Mouse (Mus musculus) testis, adult 2 months (tissue): ENCODE data around the gene Rtraf. TPM values are rescaled to one million over a fixed set of nuclear protein-coding genes. Genes with fewer than 3 reads are reported as not detected.

Experiments used
- H3K27ac ChIP-seq: fragments of 200-500 bp; 2 replicates; pipeline ENCODE4 v1.5.1; 2012; ENCODE audit warnings: low read depth, low read length; ENCODE audit not compliant: control insufficient read depth, insufficient read depth
- H3K27me3 ChIP-seq: fragments of 200-500 bp; 2 replicates; pipeline ENCODE4 v1.6.1; 2012; ENCODE audit warnings: mild to moderate bottlenecking, low read length, moderate library complexity; ENCODE audit not compliant: control insufficient read depth, insufficient read depth
- H3K36me3 ChIP-seq: fragments of 200-500 bp; 2 replicates; pipeline ENCODE4 v1.6.1; 2012; ENCODE audit warnings: mild to moderate bottlenecking, low read length; ENCODE audit not compliant: control insufficient read depth, insufficient read depth
- H3K4me1 ChIP-seq: fragments of 200-500 bp; 2 replicates; pipeline ENCODE4 v1.6.1; 2012; ENCODE audit warnings: low read length; ENCODE audit not compliant: control insufficient read depth, insufficient read depth
- H3K4me3 ChIP-seq: fragments of 200-500 bp; 2 replicates; pipeline ENCODE4 v1.5.1; 2012; ENCODE audit warnings: low read depth, mild to moderate bottlenecking, low read length, moderate library complexity, mixed read lengths; ENCODE audit not compliant: control insufficient read depth
- CTCF ChIP-seq: fragments of 200-500 bp; IDR thresholded peaks from 2 replicates; pipeline ENCODE4 v1.5.1; 2012; ENCODE audit warnings: low read depth, mild to moderate bottlenecking, inconsistent platforms, low read length, moderate library complexity; ENCODE audit not compliant: control insufficient read depth, insufficient read depth, insufficient replicate concordance
- POLR2A ChIP-seq: fragments of 200-500 bp; IDR thresholded peaks from 2 replicates; pipeline ENCODE4 v1.6.1; 2012; ENCODE audit warnings: low read depth, mild to moderate bottlenecking, inconsistent platforms, low read length, moderate library complexity; ENCODE audit not compliant: control insufficient read depth
- polyA plus RNA-seq: library from polyadenylated mRNA; depleted of rRNA; stranded (reverse); fragments of >200 nt; gene quantifications from 2 replicates; pipeline ENCODE4 v1.2.3, GENCODE M21; 2012; rRNA removed

Gene Rtraf
- polyA plus RNA-seq, 1 experiment = 67.4 TPM

DNA sequence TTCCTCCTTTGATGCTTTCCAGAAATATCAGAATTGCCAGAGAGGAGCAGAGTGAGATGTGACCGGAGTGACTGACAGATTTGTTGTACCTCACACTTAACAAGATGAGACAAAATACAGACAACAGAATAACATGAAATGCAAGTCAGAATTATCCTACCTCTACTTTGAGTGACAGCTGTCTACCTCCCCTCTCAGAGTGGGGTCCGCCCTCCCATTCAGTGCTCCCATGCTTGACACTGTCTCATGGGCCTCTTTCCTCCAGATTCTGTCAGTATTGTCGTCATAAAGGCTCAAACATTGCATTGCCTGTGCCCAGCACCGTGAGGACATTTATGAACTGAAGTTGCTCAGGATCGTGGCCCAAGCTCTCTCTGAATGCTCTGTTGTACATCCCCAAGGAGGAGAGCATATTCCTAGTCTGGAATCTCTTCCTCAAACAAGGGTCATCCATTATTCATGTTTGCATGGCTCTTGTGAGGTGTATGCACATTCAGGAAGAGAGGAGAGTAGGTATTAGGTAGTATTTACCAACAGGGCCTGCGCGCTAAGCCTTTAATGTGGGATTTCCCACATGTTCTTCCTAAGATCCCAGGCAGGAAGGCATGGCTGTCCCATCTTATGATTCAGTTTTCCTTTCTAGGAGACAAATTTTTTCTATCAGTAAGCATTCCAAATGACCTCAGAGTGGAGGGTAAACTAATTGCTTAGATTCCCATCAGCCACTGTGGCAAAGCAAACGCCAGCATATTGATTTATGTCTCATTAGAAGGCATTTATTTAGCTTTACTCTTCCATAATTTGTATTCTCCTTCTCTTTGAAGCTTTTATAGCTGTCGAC, 57.9 kb downstream of the Rtraf start:
- Histone ChIP-seq H3K27ac (no peak overlapping the region), H3K36me3 (no peaks in the 10 kb centered on the region), H3K4me1 (no peaks in the 10 kb centered on the region), H3K27me3 (no peaks in the 10 kb centered on the region), H3K4me3 (no peak overlapping the region)
- no peak for TF ChIP-seq CTCF
- no peak for TF ChIP-seq POLR2A

DNA sequence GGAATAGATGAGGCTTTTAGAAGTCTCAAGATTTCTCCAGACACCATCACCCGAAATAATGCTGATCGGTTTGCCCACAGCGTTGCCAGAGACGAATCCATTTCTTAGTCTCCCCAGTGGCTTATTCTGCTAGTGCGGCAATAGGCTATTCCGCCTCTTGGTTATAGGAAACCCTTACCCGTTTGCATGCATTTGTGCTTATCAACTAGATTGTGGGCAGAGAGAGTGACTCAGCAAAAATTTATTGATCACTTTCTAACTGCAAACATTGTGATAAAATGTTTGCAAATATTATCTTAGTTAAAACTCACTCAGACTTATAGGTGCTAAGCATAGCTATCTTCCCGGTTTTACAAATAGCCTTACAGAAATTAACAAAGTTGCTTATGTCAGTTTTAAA, 59.3 kb downstream of the Rtraf start:
- Histone ChIP-seq H3K36me3 (no peaks in the 10 kb centered on the region), H3K4me1 (peaks cover under 1% of the 10 kb centered on the region; the same call in 1 of the 2 replicates)

DNA sequence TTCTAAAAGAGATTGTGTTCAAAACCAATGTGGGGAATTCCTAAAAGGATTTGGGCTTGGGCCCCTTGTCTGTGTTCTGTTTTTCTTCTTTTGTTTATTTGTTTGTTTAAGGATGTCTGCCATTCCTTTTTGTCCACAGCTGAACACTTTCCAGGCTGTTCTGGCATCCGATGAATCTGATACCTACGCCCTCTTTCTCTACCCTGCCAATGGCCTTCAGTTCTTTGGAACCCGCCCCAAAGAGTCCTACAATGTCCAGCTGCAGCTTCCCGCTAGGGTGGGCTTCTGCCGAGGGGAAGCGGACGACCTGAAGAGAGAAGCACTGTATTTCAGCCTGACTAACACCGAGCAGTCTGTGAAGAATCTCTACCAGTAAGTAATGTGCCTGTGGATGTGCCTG, 60.1 kb downstream of the Rtraf start:
- TF ChIP-seq POLR2A = no peak
- no peaks in the 10 kb centered on the region for H3K27me3 ChIP-seq
- H3K4me1 ChIP-seq = peaks cover 3% of the 10 kb centered on the region; the same call in 1 of the 2 replicates
- H3K4me3 ChIP-seq = no peak overlapping the region
- no peaks in the 10 kb centered on the region for H3K36me3 ChIP-seq
- 0 out of 2 replicates have a peak overlapping the region, but pooled peaks have one; percentile 6 for H3K27ac ChIP-seq

More for the DNA sequence above, 59.3 kb downstream of the Rtraf start:
- no peaks in the 10 kb centered on the region for H3K27me3 ChIP-seq
- H3K4me3 ChIP-seq = no peak overlapping the region
- H3K27ac ChIP-seq = no peak overlapping the region
- TF ChIP-seq CTCF (no peak), POLR2A (no peak)

DNA sequence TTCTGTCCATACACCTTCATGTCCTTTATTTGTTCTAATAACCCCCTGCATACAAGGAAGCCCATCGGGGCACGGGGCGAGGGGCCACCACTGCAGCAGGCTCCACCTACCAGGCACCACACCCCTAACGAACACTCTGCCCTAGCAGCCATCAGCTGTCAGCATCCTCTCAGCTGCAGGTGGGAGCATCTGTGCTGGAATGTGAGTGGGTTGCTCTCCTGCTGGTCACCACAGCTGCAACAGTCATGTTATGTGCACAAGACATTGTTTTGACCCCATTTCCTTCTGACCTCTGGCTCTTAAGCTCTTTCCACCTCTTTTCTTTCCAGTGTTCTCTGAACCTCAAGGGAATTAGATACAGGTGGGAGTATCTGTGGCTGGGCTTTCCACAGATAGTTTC, 61.6 kb downstream of the Rtraf start:
- Histone ChIP-seq H3K27me3 (no peaks in the 10 kb centered on the region), H3K27ac (no peak overlapping the region), H3K36me3 (no peaks in the 10 kb centered on the region), H3K4me3 (no peak overlapping the region), H3K4me1 (peaks cover 3% of the 10 kb centered on the region; the same call in 1 of the 2 replicates)
- no peak for TF ChIP-seq POLR2A
- TF ChIP-seq CTCF = no peak

Other genes starting within 250 kb of the Rtraf start
- gene Gm2237, start 238.7 kb downstream of the Rtraf start, polyA plus RNA-seq = 4.6 and 4.8 TPM in 2 replicates
- gene Gm5458, start 221.2 kb downstream of the Rtraf start, polyA plus RNA-seq = 26.7 and 31.6 TPM in 2 replicates
- gene Nid2, start 72.6 kb downstream of the Rtraf start, polyA plus RNA-seq = 5.7 and 7.0 TPM in 2 replicates
- gene Gng2, start 153.8 kb upstream of the Rtraf start, polyA plus RNA-seq = 0.48 and 0.65 TPM in 2 replicates